Mouse (Mus musculus): ENCODE data around the gene Naxd. TPM values are rescaled to one million over a fixed set of nuclear protein-coding genes. Genes with fewer than 3 reads are reported as not detected.

The Naxd gene
- total and polyA plus RNA-seq, 3 experiments, result 54.8 to 72.3 TPM; not detected in 1

DNA sequence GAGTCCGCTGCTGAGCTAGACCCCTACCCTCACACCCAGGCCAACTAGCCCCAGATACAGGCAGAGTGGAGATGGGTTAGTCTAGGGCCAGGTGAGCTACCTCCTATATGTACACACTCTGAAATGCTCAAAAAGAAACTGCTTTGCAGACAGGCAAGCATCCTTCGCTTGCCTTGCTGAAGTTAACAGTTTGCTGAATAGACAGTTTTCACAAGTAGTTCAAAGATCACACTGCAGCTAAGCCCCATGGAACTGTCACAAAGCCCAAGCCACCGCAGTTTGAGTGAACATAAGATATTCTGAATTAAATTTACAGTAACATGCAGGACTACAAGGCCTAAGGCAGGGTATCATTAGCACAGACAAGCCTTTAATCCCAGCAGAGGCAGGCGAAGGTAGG lies 41.7 kb downstream of the Naxd start:
- TF ChIP-seq CHD1 (IDR thresholded peaks at IDR 0.05; ENCODE audit: low read depth, low read length) (no peak), GABPA (IDR thresholded peaks at IDR 0.05; ENCODE audit: low read depth, low read length) (no peak), MAFK (IDR thresholded peaks at IDR 0.05; ENCODE audit: borderline replicate concordance, low read depth, low read length) (no peak), ZNF384 (IDR thresholded peaks at IDR 0.05; ENCODE audit: low read depth, low read length) (no peak), EP300 (IDR thresholded peaks at IDR 0.05; ENCODE audit: low read depth in 1 of 2, low read length in 2 of 2) (no peak), BHLHE40 (IDR thresholded peaks at IDR 0.05; ENCODE audit: borderline replicate concordance, low read depth, low read length) (no peak), ZKSCAN1 (IDR thresholded peaks at IDR 0.05; ENCODE audit: low read depth, low read length) (no peak), ELF1 (IDR thresholded peaks at IDR 0.05; ENCODE audit: low read depth, low read length) (no peak), MXI1 (IDR thresholded peaks at IDR 0.05; ENCODE audit: low read depth, low read length) (no peak), POLR2A (IDR thresholded peaks at IDR 0.05; ENCODE audit: control insufficient read depth in 1 of 2, insufficient read depth in 1 of 2, low read depth in 1 of 2, low read length in 2 of 2, poor library complexity in 1 of 2) (no peak), KAT2A (conservative IDR thresholded peaks at IDR 0.05; ENCODE audit: low read depth, low read length) (no peak), ZMIZ1 (IDR thresholded peaks at IDR 0.05; ENCODE audit: low read depth, low read length) (no peak), TAL1 (IDR thresholded peaks at IDR 0.05; ENCODE audit: low read length) (no peak), USF1 (IDR thresholded peaks at IDR 0.05; ENCODE audit: low read depth, low read length) (no peak), TCF12 (IDR thresholded peaks at IDR 0.05; ENCODE audit: low read depth, low read length) (no peak), CTCF (IDR thresholded peaks at IDR 0.05 in 2 of 3, conservative IDR thresholded peaks at IDR 0.05 in 1 of 3; ENCODE audit: control insufficient read depth in 1 of 3, insufficient read depth in 1 of 3, low read depth in 2 of 3, low read length in 3 of 3, poor library complexity in 1 of 3, severe bottlenecking in 1 of 3) (no peak), USF2 (IDR thresholded peaks at IDR 0.05; ENCODE audit: borderline replicate concordance in 1 of 2, insufficient read depth in 1 of 2, low read depth in 1 of 2, low read length in 2 of 2) (no peak), POLR2AphosphoS5 (IDR thresholded peaks at IDR 0.05; ENCODE audit: borderline replicate concordance, low read depth, low read length) (no peak)
- Histone ChIP-seq H3K9ac (ENCODE audit: control insufficient read depth, low read depth, low read length, poor library complexity, severe bottlenecking) (no peak overlapping the region), H3K79me2 (ENCODE audit: control insufficient read depth, insufficient read depth, low read length, poor library complexity) (no peaks in the 10 kb centered on the region), H3K4me3 (ENCODE audit: control insufficient read depth in 1 of 2, insufficient read depth in 1 of 2, low read depth in 2 of 2, low read length in 2 of 2) (no peak overlapping the region), H3K27me3 (ENCODE audit: control insufficient read depth in 1 of 2, insufficient read depth in 2 of 2, low read length in 2 of 2) (no peaks in the 10 kb centered on the region), H3K4me1 (ENCODE audit: control insufficient read depth in 1 of 2, insufficient read depth in 2 of 2, low read length in 2 of 2) (no peaks in the 10 kb centered on the region), H3K27ac (ENCODE audit: control insufficient read depth, low read depth, low read length) (no peak overlapping the region), H3K36me3 (ENCODE audit: control insufficient read depth in 1 of 2, insufficient read depth in 2 of 2, low read length in 2 of 2) (peaks cover 0 to 5% of the 10 kb centered on the region in 2 experiments; a peak in 1 of 4 replicates), H3K9me3 (replicated peaks; ENCODE audit: insufficient read depth, low read length) (no peaks in the 10 kb centered on the region)
- no peak for DNase-seq (ENCODE audit: low read depth, low spot score)

DNA sequence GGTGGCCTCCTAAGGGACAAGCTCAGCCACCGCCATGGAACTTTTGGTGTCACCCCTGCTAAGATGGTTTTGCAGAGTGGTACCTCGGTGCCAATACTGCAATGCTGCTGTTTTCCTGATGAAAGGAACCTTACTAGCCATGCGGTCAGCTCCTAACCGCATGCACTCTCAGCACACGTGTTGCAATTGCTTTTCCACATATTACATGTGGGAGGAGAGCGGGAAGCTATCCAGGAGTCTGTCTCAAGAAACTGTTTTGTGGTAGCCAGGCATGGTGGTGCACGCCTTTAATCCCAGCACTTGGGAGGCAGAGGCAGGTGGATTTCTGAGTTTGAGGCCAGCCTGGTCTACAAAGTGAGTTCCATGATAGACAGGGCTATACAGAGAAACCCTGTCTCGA lies 42.9 kb downstream of the Naxd start:
- no peak overlapping the region for H3K9ac ChIP-seq (ENCODE audit: control insufficient read depth, low read depth, low read length, poor library complexity, severe bottlenecking)
- no peak for TF ChIP-seq E2F4 (IDR thresholded peaks at IDR 0.05; ENCODE audit: borderline replicate concordance, low read depth, low read length)
- TF ChIP-seq BHLHE40 (IDR thresholded peaks at IDR 0.05; ENCODE audit: borderline replicate concordance, low read depth, low read length), result no peak
- TF ChIP-seq GABPA (IDR thresholded peaks at IDR 0.05; ENCODE audit: low read depth, low read length), result no peak
- no peak for TF ChIP-seq ETS1 (IDR thresholded peaks at IDR 0.05; ENCODE audit: low read depth, low read length)
- no peak for TF ChIP-seq HCFC1 (IDR thresholded peaks at IDR 0.05; ENCODE audit: low read depth, low read length)
- no peak for TF ChIP-seq RCOR1 (IDR thresholded peaks at IDR 0.05; ENCODE audit: low read depth, low read length)
- TF ChIP-seq CTCF (IDR thresholded peaks at IDR 0.05 in 2 of 3, conservative IDR thresholded peaks at IDR 0.05 in 1 of 3; ENCODE audit: control insufficient read depth in 1 of 3, insufficient read depth in 1 of 3, low read depth in 2 of 3, low read length in 3 of 3, poor library complexity in 1 of 3, severe bottlenecking in 1 of 3), result no peak
- TF ChIP-seq MEF2A (IDR thresholded peaks at IDR 0.05; ENCODE audit: extremely low read depth, insufficient replicate concordance, low read depth, low read length, poor library complexity, severe bottlenecking), result no peak
- no peak for TF ChIP-seq SIN3A (IDR thresholded peaks at IDR 0.05; ENCODE audit: low read length)
- no peak for TF ChIP-seq TAL1 (IDR thresholded peaks at IDR 0.05; ENCODE audit: low read length)

More for the DNA sequence above, 42.9 kb downstream of the Naxd start:
- DNase-seq (ENCODE audit: low read depth, low spot score), result no peak
- Histone ChIP-seq H3K36me3 (ENCODE audit: control insufficient read depth in 1 of 2, insufficient read depth in 2 of 2, low read length in 2 of 2) (peaks cover 0 to 5% of the 10 kb centered on the region in 2 experiments; a peak in 1 of 4 replicates), H3K27ac (ENCODE audit: control insufficient read depth, low read depth, low read length) (no peak overlapping the region), H3K4me3 (ENCODE audit: control insufficient read depth in 1 of 2, insufficient read depth in 1 of 2, low read depth in 2 of 2, low read length in 2 of 2) (no peak overlapping the region), H3K4me1 (ENCODE audit: control insufficient read depth in 1 of 2, insufficient read depth in 2 of 2, low read length in 2 of 2) (no peaks in the 10 kb centered on the region), H3K27me3 (ENCODE audit: control insufficient read depth in 1 of 2, insufficient read depth in 2 of 2, low read length in 2 of 2) (no peaks in the 10 kb centered on the region), H3K79me2 (ENCODE audit: control insufficient read depth, insufficient read depth, low read length, poor library complexity) (no peaks in the 10 kb centered on the region; the same call in 1 of the 2 replicates), H3K9me3 (replicated peaks; ENCODE audit: insufficient read depth, low read length) (no peaks in the 10 kb centered on the region)

Data from MEL (cell line).